Mouse (Mus musculus): ENCODE results near the gene Aknad1.

DNA sequence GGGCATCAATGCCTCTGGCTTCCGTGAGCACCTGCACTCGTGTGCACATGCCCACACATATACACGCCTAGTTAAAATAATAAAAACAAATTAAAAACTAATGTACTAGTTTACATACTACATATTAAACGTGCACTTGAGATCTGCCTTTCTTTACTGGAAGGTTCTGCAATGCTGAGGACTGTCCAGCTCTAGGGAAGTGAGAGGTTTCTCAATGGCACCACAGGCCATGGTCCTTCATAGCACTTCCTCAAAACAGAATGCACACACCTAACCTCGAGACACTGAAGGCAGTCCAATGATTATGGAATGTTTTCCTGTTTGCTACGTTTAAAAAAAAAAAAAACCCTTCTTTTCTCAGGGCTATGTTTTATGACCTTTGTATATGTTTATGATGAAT lies 58.3 kb downstream of the Aknad1 start:
- no peak for TF ChIP-seq HCFC1 (IDR thresholded peaks at IDR 0.05; ENCODE audit: borderline replicate concordance, insufficient read depth, low read length)
- no peak for TF ChIP-seq CHD2 (IDR thresholded peaks at IDR 0.05; ENCODE audit: low read depth, low read length)
- no peak for TF ChIP-seq ZNF384 (IDR thresholded peaks at IDR 0.05; ENCODE audit: low read depth, low read length)
